Mouse (Mus musculus): ENCODE measurements at regions not wholly inside any gene's neighbourhood (a gene's known extent, or its start where the extent isn't known, plus 50 kb on each side); places are given as distances from the start of the nearest gene placed in this dataset.

DNA sequence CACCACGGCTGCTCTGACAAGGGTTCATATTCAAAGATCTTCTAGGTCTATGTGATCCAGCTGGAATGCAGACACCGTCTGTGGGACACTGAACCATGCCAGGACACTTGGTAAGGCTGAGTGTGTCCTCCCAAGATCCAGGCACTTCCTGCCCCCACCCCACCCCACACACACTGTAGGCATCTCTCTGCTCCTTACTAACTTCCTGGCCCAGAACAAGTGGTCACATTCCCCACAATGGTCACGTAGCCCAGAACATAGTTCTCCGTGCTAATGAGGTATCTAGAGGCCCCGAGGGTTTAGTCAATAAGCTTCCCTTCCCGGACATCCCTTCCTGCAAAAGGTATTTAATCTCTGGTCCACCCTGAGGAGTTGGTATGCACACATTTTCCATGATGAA is 54.5 kb upstream of the Cav2 start:
- no peak for DNase-seq

Data from cerebellum, postnatal 14 days (tissue).